Mouse (Mus musculus) left cerebral cortex, postnatal 36 days (tissue): ENCODE data around the gene Pgf. TPM values are rescaled to one million over a fixed set of nuclear protein-coding genes. Genes with fewer than 3 reads are reported as not detected.
A peak's percentile ranks its signal among the peaks of the same experiment; 100 is the strongest.

Source experiments
- DNase-seq, 2 experiments: peaks; one replicate each; pipeline ENCODE4 v3.0.0; 2021 to 2022; ENCODE audit warnings: low spot score in 2 of 2, mixed read lengths in 1 of 2
- intact Hi-C: fragments of 180-260 bp; cut with DNase I; formaldehyde crosslinking; loops from one replicate; pipeline ENCODE4 v1.15.1; 2025
- total RNA-seq, 2 experiments: library from RNA; stranded (reverse); gene quantifications; 2 replicates each; pipeline ENCODE4 v1.2.3; 2021

Gene Pgf
- total RNA-seq: 1 to 10 TPM; 2.7 to 2.8 TPM

- intact Hi-C loops: no loop called here
- DNase-seq: no peak
These were observed at the start of gene Pgf for GRCm38 (mm10) chr12:85177740-85178239. Pgf (minus strand) TSS chr12:85177790.

GRCm38 (mm10) chr12:85227227-85227626, 49.6 kb upstream of the Pgf start:
- DNase-seq: no peak
- intact Hi-C loops: no loop called here

DNA sequence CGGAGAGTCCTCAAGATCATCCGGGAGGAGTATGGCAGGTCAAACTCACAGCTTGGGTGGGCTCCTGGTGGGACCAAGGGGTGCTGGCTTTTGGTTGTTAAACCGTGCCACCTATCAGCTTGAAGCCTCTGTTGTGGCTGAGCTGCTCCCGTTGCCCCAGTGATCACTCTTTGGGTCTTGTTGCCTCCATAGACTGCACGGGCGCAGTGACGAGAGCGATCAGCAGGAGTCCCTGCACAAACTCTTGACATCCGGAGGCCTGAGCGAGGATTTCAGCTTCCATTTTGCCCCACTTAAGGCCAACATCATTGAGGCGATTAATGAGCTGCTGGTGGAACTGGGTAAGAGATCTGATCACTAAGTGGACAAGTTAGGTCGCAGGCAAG, 42.3 kb upstream of the Pgf start:
- intact Hi-C loops: loop anchor here (5.0 kb wide), 1 partner anchor 48 kb away; no protein-coding TSS in a partner anchor
- no peak for DNase-seq

DNA sequence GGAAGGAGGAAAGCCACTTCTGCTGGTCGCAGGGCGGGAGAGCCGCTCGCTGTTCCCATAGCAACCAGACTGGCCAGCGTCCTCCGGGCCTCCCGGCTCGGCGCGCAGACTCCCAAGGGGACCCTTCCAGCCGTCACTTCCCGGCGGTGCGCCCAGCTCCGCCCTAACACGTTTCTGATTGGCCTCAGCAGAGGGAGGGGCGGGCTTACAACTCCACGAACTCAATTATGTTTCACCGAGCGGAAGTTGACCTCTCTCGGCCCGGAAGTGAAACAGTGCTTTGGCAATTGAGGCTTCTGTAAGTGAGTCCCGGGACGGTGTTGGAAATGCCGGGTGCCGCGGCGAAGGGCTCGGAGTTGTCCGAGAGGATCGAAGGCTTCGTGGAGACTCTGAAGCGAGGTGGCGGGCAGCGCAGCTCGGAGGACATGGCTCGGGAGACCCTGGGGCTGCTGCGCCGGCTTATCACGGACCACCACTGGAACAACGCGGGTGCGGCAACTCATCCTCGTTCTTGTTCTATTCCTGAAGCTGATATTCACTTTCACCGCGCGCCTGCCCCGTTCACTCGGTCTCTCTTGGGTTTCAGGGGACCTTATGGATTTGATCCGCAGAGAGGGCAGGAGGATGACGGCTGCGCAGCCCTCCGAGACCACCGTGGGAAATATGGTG, 41.8 kb upstream of the Pgf start, which contains the start of gene Eif2b2:
Gene Eif2b2 (plus strand): TSS at position 246 of the 669 bp plus-strand sequence.
- DNase-seq: peak; percentile 98 to 99
- intact Hi-C loops: loop anchor here (5.0 kb wide), 1 partner anchor 47 kb away; no protein-coding TSS in a partner anchor

- no peak for DNase-seq
- intact Hi-C loops: loop anchor here (5.0 kb wide), 1 partner anchor 46 kb away; no protein-coding TSS in a partner anchor
These were observed 40.2 kb upstream of the Pgf start for GRCm38 (mm10) chr12:85217733-85218310.

DNA sequence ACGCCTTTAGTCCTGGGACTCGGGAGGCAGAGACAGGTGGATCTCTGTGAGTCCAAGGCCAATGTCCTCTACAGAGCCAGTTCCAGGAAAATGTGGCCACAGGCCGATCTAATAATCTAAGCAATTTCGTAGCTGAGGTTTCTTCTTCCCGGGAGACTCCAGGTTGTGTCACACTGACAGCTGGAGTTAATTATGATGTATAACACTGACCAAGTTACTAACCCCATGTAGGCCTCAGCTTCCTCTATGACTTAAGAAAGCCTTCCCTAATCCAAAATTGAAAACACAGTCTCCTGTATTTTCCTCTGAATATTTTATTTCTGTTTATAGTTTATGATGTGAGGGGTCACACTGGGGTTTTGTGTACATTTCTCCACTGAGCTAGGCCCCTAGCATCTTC, 37.4 kb upstream of the Pgf start:
- DNase-seq: no peak
- intact Hi-C loops: loop anchor here (5.0 kb wide), 1 partner anchor 43 kb away; no protein-coding TSS in a partner anchor

DNA sequence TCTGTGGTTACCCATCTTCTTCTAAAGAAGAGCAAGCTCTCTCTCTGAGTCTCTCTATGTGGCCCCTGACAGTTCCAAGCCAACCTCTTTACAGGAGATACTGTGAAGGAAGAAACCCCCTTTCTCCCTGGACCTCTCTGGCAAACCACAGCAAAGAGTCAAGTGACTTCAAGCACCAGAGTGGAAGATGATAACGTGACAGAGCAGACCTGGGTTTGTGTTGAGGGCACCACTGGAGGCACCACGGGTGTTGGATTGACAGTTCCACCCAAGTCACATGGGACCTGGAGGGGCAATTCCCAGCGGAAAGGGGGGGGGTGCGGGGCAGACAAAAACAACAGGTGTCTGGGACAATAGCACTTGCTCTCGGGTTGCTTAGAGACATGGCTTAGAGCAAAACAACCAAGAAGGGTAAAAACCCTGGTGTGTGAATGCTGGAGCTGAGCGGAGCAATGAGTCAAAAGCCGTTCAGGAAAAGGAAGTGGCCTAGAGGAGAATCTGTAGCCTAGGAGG, 31.2 kb upstream of the Pgf start:
- no peak for DNase-seq
- intact Hi-C loops: no loop called here

DNA sequence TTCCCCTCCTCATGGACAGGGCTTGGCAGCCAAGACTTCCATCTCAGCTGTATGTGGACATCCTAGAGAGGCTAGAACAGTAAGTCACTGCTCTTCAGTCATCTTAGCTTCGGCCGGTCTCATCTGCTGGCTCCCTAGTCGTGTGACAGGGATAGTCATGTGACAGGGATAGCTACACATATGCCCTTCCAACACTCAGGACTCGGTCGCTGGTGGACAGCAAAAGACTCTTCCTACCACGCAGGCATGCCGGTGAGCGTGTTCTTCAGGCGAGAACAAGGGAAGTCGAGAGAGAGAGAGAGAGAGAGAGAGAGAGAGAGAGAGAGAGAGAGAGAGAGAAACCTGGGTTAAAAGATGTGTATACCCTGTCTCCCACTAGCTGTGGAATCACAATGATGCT, 27.8 kb upstream of the Pgf start:
- DNase-seq: no peak
- intact Hi-C loops: no loop called here

DNA sequence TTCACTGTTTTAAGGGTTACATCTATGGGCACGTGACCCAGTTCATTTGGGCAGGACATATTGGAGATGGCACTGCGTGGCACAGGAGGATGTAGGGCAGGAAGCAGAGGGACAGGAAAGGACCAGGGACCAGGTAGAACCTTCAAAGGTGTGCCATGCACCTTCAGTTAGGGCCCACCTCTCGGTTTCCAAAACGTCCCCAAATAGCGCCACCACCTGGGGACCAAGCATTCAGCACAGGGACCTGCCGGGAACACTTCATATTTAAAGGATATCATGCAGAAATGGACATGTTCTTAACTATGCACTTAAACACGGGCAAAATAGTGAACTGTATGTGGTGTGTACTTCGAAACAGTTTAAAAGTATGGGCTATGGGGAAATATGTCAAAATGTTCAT, 26.5 kb upstream of the Pgf start:
- intact Hi-C loops: no loop called here
- no peak for DNase-seq

DNA sequence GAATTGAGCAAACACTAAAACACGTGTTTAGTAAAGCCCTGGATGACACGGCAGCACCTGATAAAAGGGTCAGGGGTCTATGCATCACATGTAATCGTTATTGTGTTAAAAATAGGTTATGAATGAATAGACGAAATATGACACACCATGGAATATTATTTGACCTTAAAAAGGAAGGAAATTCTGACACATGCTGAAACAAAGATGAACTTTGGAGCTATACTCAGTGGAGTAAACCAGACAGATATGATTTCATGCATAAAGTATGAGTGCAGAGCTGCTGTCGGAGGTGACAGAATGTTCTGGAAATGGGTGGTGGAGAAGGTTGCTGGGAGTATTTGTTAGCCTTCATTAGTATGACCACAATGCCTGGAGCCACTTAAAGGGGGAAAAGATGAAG, 26.1 kb upstream of the Pgf start:
- DNase-seq: no peak
- intact Hi-C loops: no loop called here

- intact Hi-C loops: no loop called here
- no peak for DNase-seq
These were observed 24.6 kb upstream of the Pgf start for GRCm38 (mm10) chr12:85202191-85202590.

DNA sequence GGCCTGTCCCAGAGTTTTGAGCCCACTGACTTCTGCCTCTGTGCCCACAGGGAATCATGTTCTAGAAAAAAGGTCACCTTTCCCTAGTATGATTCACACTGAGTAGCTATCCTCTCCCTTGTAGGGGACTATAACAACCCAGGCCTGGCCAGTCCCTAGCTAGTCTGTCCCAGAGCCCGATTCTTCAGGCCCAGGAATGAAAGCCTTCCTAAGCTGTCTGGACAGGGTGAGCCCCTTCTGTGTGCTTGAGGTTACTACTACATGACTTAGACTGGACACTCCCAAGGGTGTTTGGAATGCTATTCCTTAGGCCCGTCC, 24.2 kb upstream of the Pgf start:
- DNase-seq: no peak
- intact Hi-C loops: no loop called here

- intact Hi-C loops: no loop called here
- DNase-seq: no peak
These were observed 23.6 kb upstream of the Pgf start for GRCm38 (mm10) chr12:85200929-85201829.

GRCm38 (mm10) chr12:85199954-85200353, 22.4 kb upstream of the Pgf start:
- intact Hi-C loops: no loop called here
- no peak for DNase-seq

- DNase-seq: no peak
- intact Hi-C loops: no loop called here
These were observed 20.3 kb upstream of the Pgf start for GRCm38 (mm10) chr12:85197936-85198335.

GRCm38 (mm10) chr12:85197371-85197770, 19.8 kb upstream of the Pgf start:
- intact Hi-C loops: no loop called here
- no peak for DNase-seq

DNA sequence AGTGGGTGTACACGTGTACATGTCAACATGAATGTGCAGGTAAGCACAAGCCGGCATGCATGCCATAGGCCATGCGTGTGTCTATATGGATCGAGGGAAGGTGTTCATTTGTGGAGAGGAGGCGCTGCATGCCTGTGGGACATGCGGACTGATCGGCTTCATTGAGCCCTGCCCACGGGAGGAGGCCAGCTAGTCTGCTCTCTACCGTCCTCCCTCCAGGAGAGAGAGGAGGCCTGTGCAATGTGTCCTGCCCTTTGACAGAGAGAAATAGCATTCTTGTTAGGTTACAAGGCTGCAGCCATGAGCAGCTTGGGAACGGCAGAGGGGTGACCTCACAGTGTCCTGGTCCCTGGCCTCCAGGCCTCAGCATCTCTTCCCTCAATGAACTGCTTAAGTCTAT, 18.6 kb upstream of the Pgf start:
- DNase-seq: no peak
- intact Hi-C loops: no loop called here

GRCm38 (mm10) chr12:85195086-85195485, 17.5 kb upstream of the Pgf start:
- intact Hi-C loops: no loop called here
- DNase-seq: no peak

GRCm38 (mm10) chr12:85194623-85195018, 17.0 kb upstream of the Pgf start:
- DNase-seq: peak in 1 of 2 experiments; percentile 36
- intact Hi-C loops: no loop called here

DNA sequence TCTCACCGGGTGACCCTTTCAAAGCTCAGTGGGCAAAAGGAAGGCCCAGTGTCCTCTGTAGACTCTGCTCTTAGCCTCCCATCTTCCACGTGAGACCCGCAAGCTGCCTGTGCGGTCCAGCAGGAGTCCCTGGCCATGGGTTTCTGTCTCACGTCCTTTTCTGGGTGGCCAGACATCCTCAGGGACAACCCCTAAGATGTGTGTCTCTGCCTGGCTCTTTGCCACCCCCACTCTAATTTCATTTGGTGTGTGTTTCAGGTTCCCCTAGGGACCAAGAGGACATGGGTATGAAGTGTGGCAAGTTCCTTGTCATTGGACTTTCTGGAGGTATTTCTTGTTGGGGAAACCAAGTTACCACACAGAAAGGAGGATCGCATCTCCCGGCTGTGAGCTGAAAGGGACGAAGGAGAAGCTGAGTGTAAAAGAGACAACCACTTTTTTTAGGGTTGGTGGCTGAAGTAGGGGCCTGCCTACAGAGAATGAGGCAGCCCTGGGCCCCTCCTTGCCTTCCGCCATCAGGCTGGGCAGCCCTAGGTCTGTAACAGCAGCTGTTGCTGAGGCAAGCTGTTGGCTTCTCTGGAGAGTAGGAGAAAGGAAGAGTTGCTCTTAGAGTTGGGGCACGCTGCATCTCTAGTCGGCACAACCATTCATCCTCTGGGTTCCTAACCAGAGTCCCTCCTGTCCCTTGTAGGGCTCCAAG, 16.5 kb upstream of the Pgf start:
- no peak for DNase-seq
- intact Hi-C loops: no loop called here
